Mouse (Mus musculus): ENCODE measurements around the gene Smc1b.
A peak's percentile ranks its signal among the peaks of the same experiment; 100 is the strongest.

The Smc1b gene

DNA sequence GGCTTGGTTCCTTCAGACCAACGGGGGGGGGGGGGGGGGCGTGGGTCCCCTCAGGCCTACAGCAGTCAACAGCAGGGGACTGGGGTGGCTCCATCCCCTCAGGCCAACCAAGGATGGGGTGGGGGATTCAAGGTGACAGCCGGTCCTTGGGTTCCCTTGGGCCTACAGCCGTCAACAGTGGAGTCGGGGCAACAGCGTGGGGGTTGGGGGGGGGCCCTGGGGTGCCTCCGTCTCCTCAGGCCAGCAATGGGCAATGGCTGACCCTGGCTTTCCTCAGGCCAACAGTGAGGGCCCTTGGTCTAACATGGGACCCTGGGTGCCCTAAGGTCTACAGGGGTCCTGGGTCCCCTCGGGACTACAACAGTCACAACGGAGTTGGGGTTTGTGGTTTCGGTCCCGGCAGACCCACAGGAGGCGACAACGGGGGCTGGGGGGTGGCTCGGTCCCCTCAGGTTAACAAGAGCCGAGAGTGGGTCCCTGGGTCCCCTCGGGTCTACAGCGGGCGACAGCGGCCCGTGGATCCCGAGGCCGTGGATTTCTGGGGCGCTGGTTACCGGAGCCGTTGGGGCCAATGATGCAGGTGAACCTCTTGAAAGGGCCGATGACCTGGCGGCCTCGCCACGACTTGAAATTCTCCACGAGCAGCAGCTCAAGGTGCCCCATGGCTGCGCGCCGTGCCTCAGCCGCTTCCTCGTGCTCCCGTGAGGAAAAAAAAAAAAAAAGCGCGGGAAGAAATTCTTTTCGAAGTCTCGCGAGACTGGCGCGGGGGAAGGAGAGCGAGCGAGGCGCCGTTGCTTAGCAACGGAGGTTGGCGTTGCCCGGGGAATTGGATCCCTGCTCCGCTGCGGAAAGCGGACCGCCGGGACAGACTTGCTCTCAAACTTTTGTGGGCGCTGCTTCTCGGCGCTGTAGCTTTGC lies at the start of gene Smc1b, which contains the start of gene Ribc2:
Smc1b (minus strand) TSS at position 690 of the 918 bp plus-strand sequence.
Ribc2 (plus strand) TSS at position 804 of the 918 bp plus-strand sequence.
- DNase-seq, result peak; percentile 72

DNA sequence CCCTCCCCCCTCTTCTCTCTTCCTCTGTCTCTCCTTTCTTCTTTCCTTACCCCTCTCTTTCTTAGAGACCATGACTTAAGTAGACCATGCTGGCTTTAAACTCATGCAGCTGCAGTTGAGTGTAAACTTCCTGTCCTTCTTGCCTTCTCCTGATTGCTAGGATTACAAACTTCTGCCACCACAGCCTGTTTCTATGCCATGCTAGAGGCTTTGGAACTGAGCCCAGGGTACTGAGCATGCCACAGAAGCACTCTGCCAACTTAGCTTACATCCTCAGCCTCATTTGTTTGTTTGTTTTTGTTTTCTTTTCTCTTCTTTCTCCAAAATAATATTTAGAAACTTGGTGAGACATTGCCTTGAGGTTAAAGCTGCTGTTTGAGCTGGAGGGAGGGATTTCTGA lies 48.6 kb upstream of the Smc1b start:
- no peak for DNase-seq

DNA sequence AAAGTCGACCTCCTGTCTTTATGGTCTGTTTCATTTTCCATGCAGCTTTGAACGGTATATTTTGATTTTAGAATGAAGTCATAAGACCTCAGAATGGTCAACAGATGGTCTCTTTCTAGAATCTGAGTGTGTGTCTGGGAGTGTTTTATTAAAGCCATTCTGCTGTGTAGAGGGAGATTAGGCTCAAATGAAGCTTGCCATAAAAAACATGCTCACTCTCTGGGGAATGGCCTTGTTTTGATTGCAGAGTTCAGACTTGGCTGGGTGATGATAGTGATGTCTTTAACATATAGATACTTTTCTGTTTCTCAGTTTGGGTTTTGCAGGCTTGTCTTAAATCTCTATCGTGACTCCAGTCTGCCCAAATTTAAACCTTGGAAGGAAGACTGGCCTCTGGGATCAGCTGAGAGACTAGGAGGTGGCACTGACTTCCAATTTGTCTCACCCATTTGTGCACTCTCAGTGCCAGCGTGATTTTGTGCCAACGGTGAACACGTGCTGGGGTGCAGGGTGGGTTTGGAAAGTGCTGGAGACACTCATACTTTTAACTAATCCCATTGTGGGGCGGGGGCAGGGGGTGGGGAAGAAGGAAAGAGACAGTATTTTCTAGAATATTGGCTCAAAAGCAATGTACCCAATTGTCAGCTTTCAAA lies 47.9 kb upstream of the Smc1b start:
- no peak for DNase-seq

DNA sequence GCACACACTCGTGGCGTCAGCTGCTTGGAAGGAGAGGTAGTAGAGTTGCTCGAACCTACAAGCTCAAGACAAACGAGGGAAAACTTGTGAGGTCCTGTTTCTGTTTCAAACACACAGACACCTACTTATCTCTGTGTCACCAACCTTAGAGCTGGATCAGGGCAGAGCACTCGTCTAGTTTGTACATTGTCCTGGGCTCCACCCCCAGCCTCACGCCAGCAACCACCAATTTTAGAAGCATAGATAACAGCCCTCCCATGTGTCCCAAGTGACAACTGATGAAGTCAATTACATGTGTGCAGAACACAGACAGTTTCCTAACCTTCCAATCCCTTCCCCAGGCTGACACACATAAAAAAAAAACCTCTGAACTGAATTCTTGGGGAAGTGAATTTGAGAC lies 46.4 kb upstream of the Smc1b start:
- no peak for DNase-seq

DNA sequence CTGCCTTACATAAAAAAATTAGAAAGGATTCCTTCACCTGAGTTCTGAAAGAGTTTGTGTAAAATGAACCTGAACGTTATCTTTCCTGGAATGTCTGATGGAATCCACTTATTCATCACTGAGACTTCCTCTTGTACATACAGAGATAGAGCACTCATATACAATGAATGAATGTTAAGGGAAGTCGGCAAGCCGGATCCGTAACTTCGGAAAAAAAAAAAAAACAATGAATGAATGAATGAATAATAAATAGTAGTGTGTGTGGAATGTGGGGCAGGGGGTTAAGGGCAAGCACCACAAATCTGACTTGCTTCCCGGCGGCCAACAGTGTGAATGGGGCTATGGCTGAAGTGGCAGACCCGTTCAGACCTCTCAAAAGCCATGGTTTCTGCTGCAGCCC lies 45.8 kb upstream of the Smc1b start:
- no peak for DNase-seq

DNA sequence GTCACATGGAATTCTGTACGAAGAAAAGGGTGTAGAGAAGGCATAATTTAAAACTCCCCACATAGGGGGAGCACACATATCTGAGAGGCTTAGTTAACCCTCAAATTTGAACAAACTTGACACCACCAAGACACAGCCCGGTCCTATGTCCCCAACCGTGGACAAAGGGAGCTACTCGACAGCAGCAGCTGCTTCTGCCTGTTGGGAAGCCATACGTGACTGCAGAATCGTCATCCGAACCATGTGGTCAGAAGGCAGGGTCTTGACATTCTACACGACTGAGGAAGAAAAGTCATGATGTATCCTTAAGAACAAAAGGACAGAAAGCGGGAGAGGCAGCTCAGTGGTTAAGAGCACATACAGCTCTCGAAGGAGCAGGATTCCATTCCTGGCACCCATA lies 42.3 kb upstream of the Smc1b start:
- DNase-seq, result no peak

DNA sequence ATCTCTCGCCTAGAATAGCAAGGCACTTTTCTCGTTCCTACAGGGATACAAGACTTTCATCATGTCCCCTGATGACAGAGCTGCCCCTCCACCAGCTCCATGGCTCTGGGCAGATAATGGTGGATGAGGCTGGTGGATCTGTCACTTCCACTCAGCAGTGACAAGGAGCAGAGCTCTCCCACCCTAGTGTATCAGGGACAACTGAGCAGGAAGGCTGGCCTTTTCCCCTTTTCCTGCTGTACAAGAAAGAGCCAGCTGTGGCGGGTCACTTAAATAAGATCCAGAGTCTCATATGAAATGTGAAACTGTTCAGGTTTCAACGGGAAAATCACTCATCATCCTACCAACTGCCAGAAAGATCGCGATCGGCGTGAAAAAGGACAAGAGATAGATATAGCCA lies 41.7 kb upstream of the Smc1b start:
- no peak for DNase-seq

DNA sequence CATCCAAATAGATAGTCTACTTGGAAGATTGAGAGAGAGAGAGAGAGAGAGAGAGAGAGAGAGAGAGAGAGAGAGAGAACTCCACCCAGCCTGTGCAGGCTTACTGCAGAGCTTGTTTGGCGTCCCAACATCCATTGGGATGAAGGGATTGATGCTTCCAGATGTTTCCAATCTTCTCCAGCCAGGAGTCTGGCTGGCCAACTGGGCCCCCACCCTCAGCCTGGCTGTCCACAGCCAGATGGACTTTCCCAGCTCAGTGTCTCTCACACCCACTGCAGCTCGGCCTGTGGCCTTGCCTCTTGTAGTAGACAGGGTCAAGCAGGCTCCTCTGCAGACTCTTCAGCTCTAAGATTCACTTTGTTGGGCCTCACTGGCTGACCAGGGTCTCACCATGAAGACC lies 40.3 kb upstream of the Smc1b start:
- no peak for DNase-seq

DNA sequence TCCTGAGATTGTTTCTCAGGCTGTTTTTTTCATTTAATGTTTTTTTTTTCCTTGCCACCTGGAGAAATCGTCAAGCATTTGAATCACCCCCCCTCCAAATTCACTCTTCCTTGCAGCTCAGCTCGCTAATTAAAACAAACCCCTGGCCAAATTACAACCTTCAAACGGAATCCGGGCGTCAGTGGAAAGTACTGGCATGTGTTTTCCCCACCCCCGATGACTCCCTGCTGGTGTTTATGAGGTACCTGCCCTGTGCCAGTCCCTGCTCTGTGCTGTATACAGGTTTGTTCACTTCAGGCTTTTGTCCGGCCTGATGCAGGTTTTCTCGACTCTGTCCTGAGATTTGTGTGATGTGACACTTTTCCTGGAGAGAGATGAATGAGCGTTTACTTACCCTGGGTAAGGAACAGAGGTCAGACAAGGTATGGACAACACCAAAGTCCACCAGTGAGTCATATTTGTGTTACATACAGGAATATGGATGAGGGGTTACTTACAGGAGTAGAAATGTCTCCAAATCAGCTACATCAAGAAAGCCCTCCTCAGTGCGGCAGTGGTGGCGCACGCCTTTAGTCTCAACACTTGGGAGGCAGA lies 35.4 kb upstream of the Smc1b start:
- no peak for DNase-seq

DNA sequence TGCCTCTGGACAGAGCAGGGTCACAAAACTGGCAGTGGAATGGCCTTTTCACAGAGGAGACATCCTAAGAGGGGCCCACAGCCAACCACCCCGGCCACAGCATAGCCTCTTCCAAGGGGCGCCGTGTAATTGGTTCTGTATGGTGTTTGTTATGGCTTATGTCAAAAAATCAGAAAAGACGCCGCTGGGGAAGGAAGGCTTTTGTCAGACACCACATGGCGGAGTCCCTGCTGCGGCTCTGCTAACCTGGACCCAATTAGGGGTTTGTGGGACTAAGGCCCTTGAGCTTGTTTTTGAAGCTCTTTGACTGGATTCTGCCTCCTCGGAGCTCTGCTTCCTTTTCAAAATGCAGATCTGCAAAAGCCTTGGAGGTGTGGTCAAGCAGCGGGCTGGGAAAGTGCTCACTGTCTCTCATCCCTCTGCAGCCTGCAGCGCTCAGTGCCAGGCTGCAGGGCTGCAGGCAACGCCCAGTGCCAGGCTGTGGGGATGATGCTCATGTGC lies 34.7 kb upstream of the Smc1b start:
- peak; percentile 11 for DNase-seq

DNA sequence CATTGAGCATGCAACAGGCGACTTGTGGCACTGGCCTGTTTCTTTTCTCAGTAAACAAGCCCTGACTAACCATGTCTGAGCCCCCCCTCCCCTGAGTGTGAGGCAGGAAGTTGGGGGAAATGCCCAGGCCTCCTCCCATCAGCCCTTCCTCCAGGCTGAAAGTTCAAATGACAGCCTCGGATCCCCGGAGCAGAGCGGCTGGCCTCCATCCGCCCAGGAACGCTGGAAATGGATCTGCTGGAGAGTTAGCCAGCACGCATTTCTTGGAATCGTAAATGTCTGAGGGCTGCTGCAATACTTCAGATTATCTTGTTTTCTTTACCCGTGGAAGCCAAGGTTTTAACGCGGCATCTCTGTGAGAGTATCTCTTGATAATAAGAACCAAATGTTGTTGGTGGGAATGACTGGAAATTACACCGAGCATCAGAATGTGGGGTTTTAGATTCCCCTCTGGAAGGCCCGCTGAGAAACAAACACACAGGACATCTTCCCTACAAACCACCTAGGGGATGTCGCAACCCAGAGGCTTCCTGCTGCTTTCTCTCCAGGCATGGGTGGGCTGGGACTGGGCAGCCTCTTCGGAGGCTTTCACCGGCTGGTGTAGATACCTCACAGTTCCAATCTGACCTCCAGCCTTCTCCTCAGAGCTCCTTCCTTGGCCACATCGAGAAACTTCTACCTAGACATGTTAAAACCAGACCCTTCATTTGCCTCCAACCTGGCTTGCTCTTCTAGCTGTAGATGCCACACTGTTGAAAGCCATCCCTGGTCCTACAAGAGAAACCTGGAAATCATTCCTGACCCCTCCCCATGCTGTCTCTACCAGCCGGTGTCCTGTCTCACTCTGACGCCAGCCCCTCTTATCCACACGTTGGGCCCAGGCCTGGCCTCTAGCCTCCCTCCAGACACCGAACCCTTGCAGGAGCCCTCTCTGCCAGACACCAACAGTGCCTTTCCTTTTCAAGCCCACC lies 31.2 kb upstream of the Smc1b start:
- no peak for DNase-seq

DNA sequence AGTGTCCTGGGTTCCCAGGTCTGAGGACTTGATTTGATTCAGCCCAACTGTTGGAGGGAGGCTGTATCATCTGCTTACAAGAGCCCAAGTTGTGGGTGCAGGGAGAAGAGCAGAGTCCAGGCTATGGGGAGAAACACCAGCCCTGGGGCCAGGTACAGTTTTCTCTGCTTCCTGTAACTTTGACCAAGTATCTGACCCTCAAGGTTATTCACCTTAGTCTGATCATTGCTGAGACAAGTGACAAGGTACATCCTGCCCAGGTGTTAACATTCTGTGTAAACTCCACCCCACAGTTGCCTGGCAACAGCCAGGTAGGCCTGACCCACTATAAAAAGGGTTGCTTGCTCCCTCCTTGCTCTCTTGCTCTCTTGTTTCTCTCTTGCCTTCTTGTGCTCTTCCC lies 29.7 kb upstream of the Smc1b start:
- DNase-seq, result no peak

DNA sequence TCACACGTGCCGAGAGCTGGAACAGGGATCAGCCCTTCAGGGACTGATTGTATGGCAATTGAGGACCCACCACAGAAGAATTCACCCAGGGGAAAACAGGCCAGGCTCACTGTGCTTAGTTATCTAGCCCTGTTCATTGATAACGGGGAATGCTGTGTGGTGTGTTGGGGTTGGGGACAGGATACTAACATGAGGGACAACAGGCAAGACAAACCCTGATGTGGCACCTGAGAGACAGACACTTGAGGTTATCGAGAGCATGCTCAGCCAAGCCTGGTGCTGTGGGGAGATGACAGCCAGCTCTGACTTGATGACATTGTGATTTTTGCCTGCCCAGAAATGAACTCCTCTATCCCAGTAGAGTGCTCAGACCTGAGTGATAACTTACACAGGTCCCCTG lies 24.4 kb upstream of the Smc1b start:
- no peak for DNase-seq

DNA sequence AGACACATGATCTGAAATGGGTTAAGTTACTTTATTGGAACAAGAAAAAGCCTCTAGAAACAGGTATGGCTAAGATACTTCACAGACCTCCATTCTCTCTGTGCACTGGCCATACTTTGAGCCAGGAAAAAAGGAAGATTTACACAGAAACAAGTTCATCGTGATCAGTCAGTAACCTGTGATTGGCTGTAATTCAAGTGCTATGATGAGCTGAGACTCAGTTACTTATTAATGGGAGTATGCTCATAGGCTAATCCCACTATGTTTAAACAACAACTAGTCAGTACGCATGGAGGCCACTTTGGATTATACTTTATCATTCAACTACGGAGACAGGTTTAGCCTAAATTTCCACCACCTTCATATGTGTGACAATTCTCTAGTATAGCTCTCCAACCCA lies 22.3 kb upstream of the Smc1b start:
- DNase-seq, result no peak

DNA sequence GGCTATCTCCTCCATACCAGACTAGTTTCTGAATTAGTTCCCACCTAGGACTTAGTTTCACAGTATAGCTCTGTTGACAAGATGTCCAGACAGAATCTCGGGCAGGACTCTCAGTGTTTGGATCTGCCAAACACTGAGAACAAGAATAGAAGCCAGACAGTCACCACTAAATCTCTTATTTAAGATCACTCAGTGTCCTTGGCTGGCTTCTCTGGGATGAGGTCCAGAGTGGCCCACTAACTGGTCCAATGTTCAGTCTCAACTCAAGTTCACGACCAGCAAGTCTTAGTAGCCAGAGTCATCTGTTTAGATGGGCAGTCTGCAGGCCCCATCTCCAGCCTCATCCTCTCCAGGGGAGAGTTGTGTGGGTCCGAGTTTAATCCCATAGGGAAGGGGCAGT lies 20.8 kb upstream of the Smc1b start:
- DNase-seq, result no peak

DNA sequence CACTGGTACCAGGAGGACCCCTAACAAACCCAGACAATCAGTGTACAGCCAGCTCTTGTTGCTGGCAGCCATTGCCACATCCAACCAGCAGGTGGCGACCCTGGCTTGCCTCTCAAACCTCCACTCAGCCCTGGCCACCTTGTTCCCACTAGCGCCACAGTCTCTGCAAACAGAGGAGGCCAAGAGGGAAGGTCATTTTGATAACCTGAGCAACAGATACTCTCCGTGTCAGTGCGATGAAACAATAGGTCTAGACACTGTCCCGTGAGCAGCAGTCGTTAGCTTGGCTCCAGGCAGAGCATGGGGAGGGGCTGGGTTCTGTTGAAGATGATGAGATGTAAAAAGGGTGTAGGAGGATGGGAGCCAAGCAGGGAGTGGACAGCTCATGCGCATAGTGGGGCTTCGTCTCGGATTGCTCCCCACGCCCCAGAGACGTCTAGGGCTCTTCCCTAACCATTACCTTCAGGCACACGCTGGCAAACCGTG lies 19.7 kb upstream of the Smc1b start:
- DNase-seq, result peak; percentile 57

DNA sequence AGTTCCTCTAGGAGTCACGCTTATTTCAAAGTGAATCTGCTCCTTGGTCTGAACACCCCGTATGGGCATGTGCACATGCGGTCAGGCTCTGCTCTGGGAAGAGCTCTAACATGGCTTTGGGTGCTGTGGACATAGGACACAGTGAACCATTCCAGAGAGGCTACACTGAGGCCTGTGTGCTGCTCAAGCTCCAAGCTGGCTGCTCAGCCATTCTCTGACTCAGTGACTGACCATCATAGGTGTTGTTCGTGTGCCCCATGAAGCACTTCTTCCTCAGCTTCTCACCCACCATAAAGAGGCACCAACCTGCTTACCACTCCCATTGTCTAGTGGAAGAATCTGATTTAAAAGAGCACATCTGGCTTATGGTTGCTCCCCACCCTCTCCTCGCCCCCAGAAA lies 12.5 kb upstream of the Smc1b start:
- DNase-seq, result no peak

DNA sequence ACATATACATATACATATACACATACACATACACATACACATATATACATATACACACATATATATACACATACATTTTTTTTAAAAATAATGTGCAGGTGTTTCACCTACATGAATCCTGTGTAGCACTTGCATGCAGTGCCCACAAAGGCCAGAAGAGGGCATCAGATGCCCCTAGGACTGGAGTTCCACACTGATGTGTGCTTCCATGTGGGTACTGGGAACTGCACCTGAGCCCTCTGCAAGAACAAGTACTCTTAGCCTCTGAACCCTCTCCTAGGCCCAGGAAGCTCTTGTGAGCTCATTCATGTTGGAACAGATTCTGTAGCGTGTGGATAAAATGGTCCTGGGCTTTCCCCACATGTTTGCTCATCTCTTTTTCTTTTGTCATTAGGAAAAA lies 12.0 kb upstream of the Smc1b start:
- no peak for DNase-seq

DNA sequence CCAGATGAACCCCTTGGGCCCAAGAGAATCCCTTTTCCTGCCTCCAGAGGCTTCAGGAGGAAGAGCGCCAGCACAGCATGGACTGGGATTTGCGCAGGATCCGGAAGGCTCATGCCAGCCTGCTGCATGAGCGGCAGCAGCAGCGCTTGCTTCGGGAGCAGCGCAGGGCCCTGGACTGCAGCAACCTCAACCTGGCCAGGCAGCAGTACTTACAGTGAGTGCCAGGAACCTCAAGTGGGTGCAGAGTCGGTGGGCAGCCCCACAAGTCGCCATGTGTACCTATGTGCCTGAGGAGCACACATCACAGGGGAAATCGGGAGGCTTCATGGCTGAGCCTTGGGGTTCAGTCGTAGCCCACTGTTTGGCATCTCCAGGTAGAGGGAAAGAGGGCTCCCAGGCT lies 11.4 kb upstream of the Smc1b start:
- DNase-seq, result no peak

DNA sequence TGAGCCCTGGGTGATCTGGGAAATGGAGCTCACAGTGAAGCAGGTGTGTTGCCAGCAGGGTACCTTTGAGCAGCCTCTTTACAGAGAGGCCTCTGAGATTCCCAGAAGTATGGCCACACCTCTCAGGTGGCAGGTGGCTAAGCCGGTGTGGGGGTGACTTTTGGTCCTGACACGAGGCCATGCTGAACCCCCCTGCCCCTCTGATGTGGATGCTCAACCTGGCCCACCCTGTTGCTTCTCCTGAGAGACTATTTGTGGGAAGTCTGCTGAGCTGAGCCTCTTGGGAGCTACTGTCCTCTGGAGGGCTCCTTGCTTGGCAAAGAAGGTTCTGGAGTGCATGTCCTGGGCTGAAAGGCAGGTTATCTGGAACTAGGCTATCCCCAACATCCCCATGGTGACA lies 10.7 kb upstream of the Smc1b start:
- no peak for DNase-seq

DNA sequence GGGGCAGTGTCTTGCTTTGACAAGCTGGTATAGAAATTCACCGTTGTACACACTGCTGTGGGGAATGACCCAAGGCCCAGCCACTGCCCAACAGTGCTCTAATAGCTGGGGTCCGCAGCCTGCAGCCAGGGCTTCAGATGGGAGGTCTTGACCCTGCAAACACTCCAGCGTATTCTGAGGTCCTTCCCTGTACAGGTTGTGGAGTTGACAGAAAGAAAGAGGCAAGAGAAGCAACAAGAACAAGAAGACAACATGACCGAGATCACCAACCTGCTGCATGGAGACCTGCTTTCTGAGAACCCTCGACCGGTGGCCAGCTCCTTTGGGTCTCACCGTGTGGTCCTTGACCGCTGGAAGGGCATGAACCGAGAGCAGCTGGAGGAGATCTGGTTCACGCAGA lies 9.5 kb upstream of the Smc1b start:
- DNase-seq, result no peak

DNA sequence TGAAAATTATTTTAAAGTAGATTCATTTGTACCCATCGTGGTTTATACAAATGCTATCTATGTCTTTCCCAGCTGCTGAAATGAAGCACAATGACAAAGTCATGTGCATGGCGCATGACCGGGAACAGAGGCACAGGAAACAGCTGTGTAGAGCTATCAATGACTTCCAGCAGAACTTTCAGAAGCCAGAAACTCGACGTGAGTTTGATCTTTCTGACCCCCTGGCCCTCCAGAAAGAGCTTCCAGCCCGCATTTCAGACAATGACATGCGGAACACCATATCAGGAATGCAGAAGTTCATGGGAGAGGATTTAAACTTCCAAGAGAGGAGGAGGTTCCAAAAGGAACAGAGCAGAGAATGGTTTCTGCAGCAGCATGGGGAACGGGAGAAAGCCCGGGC lies 3.4 kb upstream of the Smc1b start:
- no peak for DNase-seq

DNA sequence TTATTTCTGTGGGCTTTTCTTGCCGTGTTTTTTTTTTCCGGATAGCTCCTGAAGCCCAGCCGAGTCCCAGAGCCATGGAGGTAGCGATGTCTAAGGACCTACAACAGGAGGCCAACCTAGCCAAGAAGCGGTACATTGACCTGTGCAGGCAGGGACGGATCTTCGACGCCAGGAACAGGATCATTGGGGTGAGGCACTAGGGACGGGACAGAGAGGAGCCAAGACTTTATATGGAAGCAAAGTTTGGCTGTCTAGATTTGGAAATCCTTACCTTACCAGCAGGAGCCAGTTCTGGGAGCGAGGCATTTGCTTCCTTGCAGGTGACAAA lies 393 bp upstream of the Smc1b start:
- no peak for DNase-seq
